Mouse (Mus musculus) neural tube, embryonic 11.5 days (tissue): Measurements from ENCODE around the gene Txndc2. TPM values are rescaled to one million over a fixed set of nuclear protein-coding genes. Genes with fewer than 3 reads are reported as not detected.

Experiments
- ATAC-seq: fragments of 200-750 bp; cut with Nextera tagmentation; 2 replicates; pipeline ENCODE4 v1.8.0; 2017; ENCODE audit warnings: moderate number of reproducible peaks, mild to moderate bottlenecking, moderate TSS enrichment, moderate library complexity; ENCODE audit not compliant: insufficient read depth, low FRiP score, low TSS enrichment
- DNase-seq: peaks from one replicate; pipeline ENCODE4 v3.0.0-alpha.2; 2015; ENCODE audit warnings: low spot score
- H3K27ac ChIP-seq: fragments of 300-500 bp; sonication (generic); 2 replicates; pipeline ENCODE4 v1.5.1; 2014; ENCODE audit warnings: low read depth, mild to moderate bottlenecking, low read length
- H3K27me3 ChIP-seq: fragments of 300-500 bp; sonication (generic); 2 replicates; pipeline ENCODE4 v1.6.1; 2014; ENCODE audit warnings: mild to moderate bottlenecking, low read length, mixed read lengths; ENCODE audit not compliant: control insufficient read depth, insufficient read depth
- H3K36me3 ChIP-seq: fragments of 300-500 bp; sonication (generic); 2 replicates; pipeline ENCODE4 v1.6.1; 2014; ENCODE audit warnings: mild to moderate bottlenecking, low read length, moderate library complexity, mixed read lengths; ENCODE audit not compliant: control insufficient read depth, insufficient read depth
- H3K4me1 ChIP-seq: fragments of 300-500 bp; sonication (generic); 2 replicates; pipeline ENCODE4 v1.6.1; 2014; ENCODE audit warnings: low read length, mixed read lengths; ENCODE audit not compliant: control insufficient read depth, insufficient read depth
- H3K4me2 ChIP-seq: fragments of 300-500 bp; sonication (generic); 2 replicates; pipeline ENCODE4 v1.6.1; 2014; ENCODE audit warnings: low read depth, mild to moderate bottlenecking, moderate library complexity
- H3K4me3 ChIP-seq: fragments of 300-500 bp; sonication (generic); 2 replicates; pipeline ENCODE4 v1.5.1; 2014; ENCODE audit warnings: low read depth, low read length
- H3K9ac ChIP-seq: fragments of 300-500 bp; sonication (generic); 2 replicates; pipeline ENCODE4 v1.6.1; 2014; ENCODE audit warnings: mild to moderate bottlenecking, low read length
- H3K9me3 ChIP-seq: fragments of 300-500 bp; sonication (generic); 2 replicates; pipeline ENCODE4 v1.6.1; 2016; ENCODE audit warnings: low read length; ENCODE audit not compliant: control insufficient read depth
- WGBS: fragments of 180-500 bp; shearing (Covaris S2); extraction: QIAGEN DNeasy Blood & Tissue Kit; methylation state at CpG from one replicate; pipeline ENCODE4 v1.1.7; 2014; 5-methylcytosine and 5-hydroxymethylcytosine counted together
- polyA plus RNA-seq: library from polyadenylated mRNA; unstranded; fragments of >200 nt; fragmentation: Nextera tagmentation; extraction: Ambion mirVana; gene quantifications from 2 replicates; pipeline ENCODE4 v1.2.1, GENCODE M21; 2014

Txndc2 gene
- polyA plus RNA-seq, 1 experiment from 2014 or later = 0.12 TPM

DNA sequence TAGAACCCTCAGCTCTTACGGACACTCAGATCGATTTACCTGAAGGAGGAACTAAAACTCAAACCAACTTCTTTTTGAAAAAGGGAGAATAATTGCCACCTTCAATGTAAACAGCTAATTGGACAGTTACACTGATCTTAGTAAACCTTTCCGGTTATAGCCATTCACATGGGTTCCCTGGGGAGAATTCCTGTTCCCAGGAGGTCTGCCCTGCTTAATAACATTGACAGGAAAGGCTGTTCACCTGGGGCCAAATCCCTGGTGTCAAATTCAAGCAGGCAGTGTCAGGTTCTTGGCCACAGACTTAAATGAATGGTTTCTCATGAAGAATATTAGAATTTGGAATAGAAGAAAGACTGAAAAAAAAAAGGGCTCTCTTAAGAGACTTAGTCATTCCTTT is 34.0 kb upstream of the Txndc2 start:
- Histone ChIP-seq H3K9me3 (no peaks in the 10 kb centered on the region), H3K27me3 (no peaks in the 10 kb centered on the region), H3K4me3 (no peak overlapping the region), H3K27ac (no peak overlapping the region), H3K4me2 (no peak overlapping the region), H3K9ac (no peak overlapping the region), H3K4me1 (no peaks in the 10 kb centered on the region), H3K36me3 (no peaks in the 10 kb centered on the region)
- WGBS = 85% methylated on average over 3 of the region's 3 CpGs
- no peak for ATAC-seq
- no peak for DNase-seq

DNA sequence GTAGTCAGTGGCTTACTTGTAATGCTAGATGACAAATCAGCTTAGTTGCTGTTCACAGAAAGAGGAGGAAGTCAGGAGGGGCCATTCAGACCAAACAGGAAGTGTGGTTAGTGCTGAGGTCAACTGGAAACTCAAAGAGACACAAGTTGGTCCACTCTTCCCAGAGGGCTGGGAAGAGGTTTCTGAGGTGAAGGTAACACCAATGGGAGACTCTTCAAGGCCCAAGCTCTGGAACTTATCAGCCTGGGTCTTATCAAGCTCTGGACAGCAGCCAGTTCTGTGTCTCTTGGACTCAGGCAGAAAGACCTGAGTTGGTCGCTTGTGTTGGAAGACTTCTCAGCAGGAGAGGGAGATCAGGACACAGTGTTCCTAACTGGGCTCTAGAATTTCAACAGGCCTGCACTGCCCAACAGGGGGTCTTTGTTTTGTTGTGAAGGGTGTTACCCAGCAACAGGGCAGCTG is 32.8 kb upstream of the Txndc2 start:
- Histone ChIP-seq H3K27me3 (no peaks in the 10 kb centered on the region), H3K27ac (no peak overlapping the region), H3K36me3 (no peaks in the 10 kb centered on the region), H3K4me1 (no peaks in the 10 kb centered on the region), H3K9me3 (no peaks in the 10 kb centered on the region), H3K4me2 (no peak overlapping the region), H3K9ac (no peak overlapping the region), H3K4me3 (no peak overlapping the region)
- ATAC-seq (no peak), DNase-seq (no peak)
- 43% methylated on average over 1 of the region's 1 CpGs for WGBS

- DNase-seq (no peak), ATAC-seq (no peak)
- H3K4me3 ChIP-seq = no peak overlapping the region
These were observed 31.0 kb upstream of the Txndc2 start for GRCm38 (mm10) chr17:65672926-65673325.

GRCm38 (mm10) chr17:65669061-65669460 is 27.1 kb upstream of the Txndc2 start:
- H3K4me1 ChIP-seq = no peaks in the 10 kb centered on the region
- DNase-seq = no peak
- H3K27me3 ChIP-seq = no peaks in the 10 kb centered on the region
- no peaks in the 10 kb centered on the region for H3K9me3 ChIP-seq
- H3K4me3 ChIP-seq = no peak overlapping the region
- WGBS = 84% methylated on average over 4 of the region's 4 CpGs
- H3K27ac ChIP-seq = no peak overlapping the region
- H3K4me2 ChIP-seq = no peak overlapping the region
- H3K9ac ChIP-seq = no peak overlapping the region
- no peak for ATAC-seq
- H3K36me3 ChIP-seq = no peaks in the 10 kb centered on the region

More at GRCm38 (mm10) chr17:65672926-65673325, 31.0 kb upstream of the Txndc2 start:
- H3K9me3 ChIP-seq = no peaks in the 10 kb centered on the region
- WGBS = 91% methylated on average over 7 of the region's 7 CpGs
- no peak overlapping the region for H3K9ac ChIP-seq
- no peak overlapping the region for H3K27ac ChIP-seq
- no peaks in the 10 kb centered on the region for H3K36me3 ChIP-seq
- no peaks in the 10 kb centered on the region for H3K27me3 ChIP-seq
- H3K4me1 ChIP-seq = no peaks in the 10 kb centered on the region
- no peak overlapping the region for H3K4me2 ChIP-seq

DNA sequence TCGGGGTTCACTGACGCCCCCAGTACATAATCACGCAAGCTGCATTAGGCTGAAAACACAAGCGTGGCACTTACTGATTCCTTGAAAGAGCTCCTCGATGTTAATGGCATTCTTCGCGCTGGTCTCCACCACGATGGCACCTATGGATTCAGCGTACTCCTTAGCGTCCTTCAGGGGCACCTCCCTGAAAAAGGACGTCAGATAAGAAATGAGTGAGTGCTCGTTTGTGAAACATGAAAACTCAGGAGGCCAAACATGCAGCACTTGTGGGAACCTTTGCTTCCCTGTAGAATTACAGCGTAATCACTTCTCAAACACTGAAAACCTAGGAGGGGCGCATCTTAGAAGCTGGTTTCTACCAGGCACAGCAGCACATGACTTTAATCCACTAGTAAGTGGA is 25.8 kb upstream of the Txndc2 start:
- H3K9ac ChIP-seq = no peak overlapping the region
- no peaks in the 10 kb centered on the region for H3K36me3 ChIP-seq
- H3K4me1 ChIP-seq = no peaks in the 10 kb centered on the region
- no peak for DNase-seq
- H3K9me3 ChIP-seq = no peaks in the 10 kb centered on the region
- no peak for ATAC-seq
- H3K27me3 ChIP-seq = no peaks in the 10 kb centered on the region
- WGBS = 88% methylated on average over 14 of the region's 14 CpGs
- no peak overlapping the region for H3K4me2 ChIP-seq
- no peak overlapping the region for H3K4me3 ChIP-seq
- H3K27ac ChIP-seq = no peak overlapping the region

DNA sequence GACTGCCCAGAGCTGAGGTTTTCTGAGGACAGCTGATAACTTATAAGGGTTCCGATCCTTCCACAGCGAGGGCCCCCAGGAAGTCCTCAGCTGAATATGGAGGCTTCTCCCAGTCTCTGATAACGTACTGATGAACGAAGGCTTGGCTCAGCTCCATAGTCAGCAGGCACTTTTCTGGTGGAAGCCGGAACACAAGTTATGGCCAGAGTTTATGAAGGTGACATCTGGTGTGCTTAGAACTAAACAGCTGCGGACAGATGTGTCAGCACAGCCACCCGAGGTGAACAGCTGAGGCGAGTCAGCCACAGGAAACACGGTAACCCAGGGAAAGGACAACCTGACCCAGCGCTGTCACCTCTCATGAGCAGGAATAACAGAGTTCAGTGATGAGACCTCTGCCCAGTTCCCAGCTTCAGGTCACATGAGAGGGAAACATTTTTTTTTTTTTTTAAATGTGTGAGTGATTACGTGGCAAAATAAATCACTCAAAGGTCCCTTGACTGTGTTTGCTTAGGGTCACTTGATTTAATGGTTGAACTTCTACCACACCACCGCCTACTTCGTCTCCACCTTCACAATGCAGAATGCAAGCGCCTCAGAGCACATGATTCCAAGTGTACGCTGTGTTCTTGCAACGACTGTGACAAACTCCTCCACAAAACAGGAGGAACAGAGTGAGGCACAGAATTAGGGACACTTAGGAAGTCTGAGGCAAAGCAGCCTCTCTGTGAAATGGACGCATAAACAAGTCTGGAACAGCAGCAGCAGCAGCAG is 24.6 kb upstream of the Txndc2 start:
- Histone ChIP-seq H3K4me1 (no peaks in the 10 kb centered on the region), H3K36me3 (no peaks in the 10 kb centered on the region), H3K4me2 (no peak overlapping the region), H3K27ac (no peak overlapping the region), H3K9me3 (no peaks in the 10 kb centered on the region), H3K4me3 (no peak overlapping the region), H3K27me3 (no peaks in the 10 kb centered on the region), H3K9ac (no peak overlapping the region)
- ATAC-seq (no peak), DNase-seq (no peak)
- WGBS = 65% methylated on average over 17 of the region's 17 CpGs

DNA sequence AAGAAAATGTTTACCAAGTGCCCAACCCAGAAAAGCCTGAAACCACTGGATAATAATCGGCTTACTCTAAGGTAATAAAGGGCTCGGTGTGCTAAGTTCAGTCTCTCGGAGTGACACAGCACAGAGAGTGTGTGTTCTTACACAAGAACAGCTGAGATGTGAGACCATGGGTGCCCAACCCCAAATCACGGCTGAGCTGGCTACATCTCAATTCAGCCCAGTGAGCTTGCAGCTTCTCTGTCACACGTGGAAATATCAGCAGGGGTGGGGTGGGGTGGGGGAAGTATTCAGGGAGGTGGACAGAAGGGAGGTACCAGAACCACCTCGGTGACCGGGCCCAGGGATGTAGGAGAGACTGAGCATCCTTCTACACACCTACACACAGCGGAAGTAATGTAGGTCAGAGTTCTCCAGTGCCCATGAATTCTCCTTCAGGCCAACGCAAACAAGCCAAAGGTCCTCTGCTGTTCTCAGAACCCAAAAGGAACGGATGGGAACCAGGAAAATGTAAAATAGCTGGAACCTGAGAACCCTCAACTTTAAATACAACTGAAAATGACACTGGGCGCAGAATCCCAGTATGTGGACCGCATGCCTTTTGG is 23.9 kb upstream of the Txndc2 start:
- H3K4me1 ChIP-seq = no peaks in the 10 kb centered on the region
- no peaks in the 10 kb centered on the region for H3K27me3 ChIP-seq
- H3K4me2 ChIP-seq = no peak overlapping the region
- ATAC-seq (no peak), DNase-seq (no peak)
- no peaks in the 10 kb centered on the region for H3K36me3 ChIP-seq
- H3K9ac ChIP-seq = no peak overlapping the region
- H3K27ac ChIP-seq = no peak overlapping the region
- no peak overlapping the region for H3K4me3 ChIP-seq
- H3K9me3 ChIP-seq = no peaks in the 10 kb centered on the region
- WGBS = 93% methylated on average over 12 of the region's 12 CpGs

- ATAC-seq = no peak
- H3K27ac ChIP-seq = no peak overlapping the region
- no peak for DNase-seq
- no peak overlapping the region for H3K9ac ChIP-seq
- no peaks in the 10 kb centered on the region for H3K9me3 ChIP-seq
- no peaks in the 10 kb centered on the region for H3K36me3 ChIP-seq
- H3K4me3 ChIP-seq = no peak overlapping the region
- H3K4me1 ChIP-seq = no peaks in the 10 kb centered on the region
- H3K4me2 ChIP-seq = no peak overlapping the region
- WGBS = 85% methylated on average over 14 of the region's 14 CpGs
- H3K27me3 ChIP-seq = no peaks in the 10 kb centered on the region
These were observed 21.5 kb upstream of the Txndc2 start for GRCm38 (mm10) chr17:65663329-65664078.
